In genomic region chr6:30510291-30510690, GRCm38 (mm10) we compare ENCODE assay signal across 9 mouse cellular contexts. TPM values are rescaled to one million over a fixed set of nuclear protein-coding genes. Genes with fewer than 3 reads are reported as not detected.
A peak's percentile ranks its signal among the peaks of the same experiment; 100 is the strongest.
DNase-seq lines count a peak whose midpoint lies in the region; ATAC-seq and TF ChIP-seq lines count a peak whose summit lies in the region.
"Had no signal": no experiment of that assay in that cellular context is flagged by ENCODE, and none has a peak within 500 bp of the region (broad histone marks: within the 10 kb centered on the region; RNA-seq: fewer than 3 reads in every experiment).

No protein-coding gene starts in this region.

- H3K27me3 ChIP-seq in heart, embryonic 10.5 days (ENCODE audit: insufficient read depth, poor library complexity, severe bottlenecking), result no peaks in the 10 kb centered on the region
- no peaks in the 10 kb centered on the region for H3K27me3 ChIP-seq in limb, embryonic 14.5 days (ENCODE audit: control insufficient read depth, insufficient read depth, low read length)
- H3K27me3 ChIP-seq in splenic B cell, adult 2 months (ENCODE audit: control insufficient read depth, insufficient read depth, low read length, poor library complexity, severe bottlenecking), result no peaks in the 10 kb centered on the region

- no peaks in the 10 kb centered on the region for H3K9me3 ChIP-seq in heart, embryonic 10.5 days
- H3K9me3 ChIP-seq in limb, embryonic 14.5 days (ENCODE audit: control insufficient read depth, low read length), result no peaks in the 10 kb centered on the region

- peak; percentile 7 for DNase-seq in kidney, adult 11 months
- no peak for DNase-seq in kidney, adult 18-20 months
- no peak for DNase-seq in heart, embryonic 10.5 days (ENCODE audit: low spot score)
- DNase-seq in limb, embryonic 14.5 days (ENCODE audit: low spot score), result no peak
- peak; percentile 1 for DNase-seq in splenic B cell, adult 2 months (ENCODE audit: low read depth, low spot score)
- no peak for DNase-seq in urinary bladder, postnatal 4 days (ENCODE audit: low spot score in 2 of 2)
- DNase-seq in spleen, postnatal 4 days (ENCODE audit: low spot score in 2 of 2), result no peak

- H3K36me3 ChIP-seq in heart, embryonic 10.5 days, result peaks cover 14% of the 10 kb centered on the region
- peaks cover 10% of the 10 kb centered on the region for H3K36me3 ChIP-seq in limb, embryonic 14.5 days (ENCODE audit: control insufficient read depth, insufficient read depth, low read length)
- H3K36me3 ChIP-seq in splenic B cell, adult 2 months (ENCODE audit: control insufficient read depth, insufficient read depth, low read length, poor library complexity, severe bottlenecking), result peaks cover 1% of the 10 kb centered on the region; the same call in 1 of the 2 replicates

- 75% methylated on average over 5 of the region's 5 CpGs for WGBS in heart, embryonic 10.5 days
- 71% methylated on average over 5 of the region's 5 CpGs for WGBS in limb, embryonic 14.5 days

- TF ChIP-seq POLR2A in limb, embryonic 14.5 days (IDR thresholded peaks at IDR 0.05; ENCODE audit: borderline replicate concordance, extremely low read depth, insufficient read depth, insufficient read length), result no peak

- ATAC-seq in limb, embryonic 14.5 days (ENCODE audit: low FRiP score, low read depth), result no peak

- H3K4me2 ChIP-seq in limb, embryonic 14.5 days (replicated peaks; ENCODE audit: low read depth, low read length, severe bottlenecking), result peak overlapping the region; percentile 34

- no peak overlapping the region for H3K4me3 ChIP-seq in brown adipose tissue, adult 24 weeks (ENCODE audit: insufficient read depth, low read depth, low read length)
- H3K4me3 ChIP-seq in heart, embryonic 10.5 days, result peak overlapping the region; percentile 69; the same call in 1 of the 2 replicates
- no peak overlapping the region for H3K4me3 ChIP-seq in limb, embryonic 14.5 days (replicated peaks; ENCODE audit: low read length)

- H3K4me1 ChIP-seq in brown adipose tissue, adult 24 weeks (ENCODE audit: control insufficient read depth, insufficient read depth, insufficient read length, low read length), result peaks cover 4% of the 10 kb centered on the region; the same call in 1 of the 2 replicates
- peaks cover 27% of the 10 kb centered on the region for H3K4me1 ChIP-seq in heart, embryonic 10.5 days
- H3K4me1 ChIP-seq in limb, embryonic 14.5 days (ENCODE audit: control insufficient read depth, insufficient read depth, low read length), result peaks cover 18% of the 10 kb centered on the region

- H3K27ac ChIP-seq in brown adipose tissue, adult 24 weeks (replicated peaks; ENCODE audit: low read depth, low read length), result peak overlapping the region; percentile 42
- H3K27ac ChIP-seq in heart, embryonic 10.5 days, result peak overlapping the region; percentile 98
- H3K27ac ChIP-seq in limb, embryonic 14.5 days (replicated peaks; ENCODE audit: low read depth, low read length), result peak overlapping the region; percentile 98

- no peak overlapping the region for H3K9ac ChIP-seq in limb, embryonic 14.5 days (ENCODE audit: low read depth, low read length, severe bottlenecking)

RNA-seq across cellular contexts. Expression of gene Ssmem1, which starts 0.6 kb away (rescaled TPM):
- polyA plus RNA-seq in brown adipose tissue, adult 24 weeks (2012; ENCODE audit: insufficient read depth, insufficient read length, missing spikeins), result not detected in 2 replicates
- polyA plus RNA-seq in heart, embryonic 10.5 days (2016; fragmentation: Nextera tagmentation; extraction: Ambion mirVana), result 0.16 TPM in 1 of 2 replicates, not detected in the other
- polyA plus RNA-seq in limb, embryonic 14.5 days (2012; rRNA removed), result 0.10 and 0.12 TPM in 2 replicates
- polyA plus RNA-seq in limb, embryonic 14.5 days (2014; fragmentation: Nextera tagmentation; extraction: Ambion mirVana), result 0.17 TPM in 1 of 2 replicates, not detected in the other

RNA-seq across cellular contexts. Expression of gene Tmem209, which starts 0.7 kb away (rescaled TPM):
- polyA plus RNA-seq in brown adipose tissue, adult 24 weeks (2012; ENCODE audit: insufficient read depth, insufficient read length, missing spikeins), result 11.8 and 15.0 TPM in 2 replicates
- 38.2 and 41.1 TPM in 2 replicates for polyA plus RNA-seq in heart, embryonic 10.5 days (2016; fragmentation: Nextera tagmentation; extraction: Ambion mirVana)
- polyA plus RNA-seq in limb, embryonic 14.5 days (2012; rRNA removed), result 47.5 and 63.2 TPM in 2 replicates
- polyA plus RNA-seq in limb, embryonic 14.5 days (2014; fragmentation: Nextera tagmentation; extraction: Ambion mirVana), result 28.3 and 34.7 TPM in 2 replicates

RNA-seq across cellular contexts. Expression of gene Cpa2, which starts 31.1 kb away (rescaled TPM):
- polyA plus RNA-seq in brown adipose tissue, adult 24 weeks (2012; ENCODE audit: insufficient read depth, insufficient read length, missing spikeins), result 0.99 TPM in 1 of 2 replicates, not detected in the other
- 17.8 and 29.1 TPM in 2 replicates for polyA plus RNA-seq in heart, embryonic 10.5 days (2016; fragmentation: Nextera tagmentation; extraction: Ambion mirVana)
- polyA plus RNA-seq in limb, embryonic 14.5 days (2012; rRNA removed), result 5.2 and 6.6 TPM in 2 replicates
- polyA plus RNA-seq in limb, embryonic 14.5 days (2014; fragmentation: Nextera tagmentation; extraction: Ambion mirVana), result 5.3 and 6.5 TPM in 2 replicates

RNA-seq across cellular contexts. Expression of gene Cpa4, which starts 57.9 kb away (rescaled TPM):
- polyA plus RNA-seq in brown adipose tissue, adult 24 weeks (2012; ENCODE audit: insufficient read depth, insufficient read length, missing spikeins), result not detected in 2 replicates
- polyA plus RNA-seq in heart, embryonic 10.5 days (2016; fragmentation: Nextera tagmentation; extraction: Ambion mirVana), result 1.2 and 1.7 TPM in 2 replicates
- polyA plus RNA-seq in limb, embryonic 14.5 days (2012; rRNA removed), result 4.4 and 5.4 TPM in 2 replicates
- polyA plus RNA-seq in limb, embryonic 14.5 days (2014; fragmentation: Nextera tagmentation; extraction: Ambion mirVana), result 1.9 and 2.1 TPM in 2 replicates
- polyA plus RNA-seq: gonadal fat pad, adult 2 months had no signal

Comparison
In these comparisons a context has a peak if more than half of its experiments do, and no peak if none do; other contexts are left out.
1. DNase-seq: peak in kidney, adult 11 months (single experiment) and splenic B cell, adult 2 months (single experiment); none in kidney, adult 18-20 months (single experiment), heart, embryonic 10.5 days (single experiment), limb, embryonic 14.5 days (single experiment), urinary bladder, postnatal 4 days (0 of 2) and spleen, postnatal 4 days (0 of 2).
2. H3K27ac ChIP-seq: peak in every context shown above with its lines; median percentile 98 in heart, embryonic 10.5 days; 98 in limb, embryonic 14.5 days; 42 in brown adipose tissue, adult 24 weeks.